Mouse (Mus musculus): ENCODE results near the gene Evx2. TPM values are rescaled to one million over a fixed set of nuclear protein-coding genes. Genes with fewer than 3 reads are reported as not detected.

Evx2 gene
- polyA plus RNA-seq, 1 experiment: not detected

DNA sequence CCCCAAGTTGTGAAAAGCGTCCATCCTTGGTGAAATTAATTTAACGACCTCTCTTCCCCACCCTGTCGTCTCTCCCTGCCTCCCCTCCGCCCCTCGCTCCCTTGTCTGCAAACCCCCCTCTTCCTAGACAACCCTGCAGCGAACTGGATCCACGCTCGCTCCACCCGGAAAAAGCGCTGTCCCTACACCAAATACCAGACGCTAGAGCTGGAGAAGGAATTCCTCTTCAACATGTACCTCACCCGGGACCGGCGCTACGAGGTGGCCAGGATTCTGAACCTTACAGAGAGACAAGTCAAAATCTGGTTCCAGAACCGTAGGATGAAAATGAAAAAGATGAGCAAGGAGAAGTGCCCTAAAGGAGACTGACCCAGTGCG is 39.7 kb upstream of the Evx2 start:
- H3K27ac ChIP-seq (replicated peaks; ENCODE audit: low read depth, low read length): no peak overlapping the region
- peak overlapping the region; percentile 93 for H3K4me3 ChIP-seq (ENCODE audit: insufficient read depth, low read depth, low read length)

DNA sequence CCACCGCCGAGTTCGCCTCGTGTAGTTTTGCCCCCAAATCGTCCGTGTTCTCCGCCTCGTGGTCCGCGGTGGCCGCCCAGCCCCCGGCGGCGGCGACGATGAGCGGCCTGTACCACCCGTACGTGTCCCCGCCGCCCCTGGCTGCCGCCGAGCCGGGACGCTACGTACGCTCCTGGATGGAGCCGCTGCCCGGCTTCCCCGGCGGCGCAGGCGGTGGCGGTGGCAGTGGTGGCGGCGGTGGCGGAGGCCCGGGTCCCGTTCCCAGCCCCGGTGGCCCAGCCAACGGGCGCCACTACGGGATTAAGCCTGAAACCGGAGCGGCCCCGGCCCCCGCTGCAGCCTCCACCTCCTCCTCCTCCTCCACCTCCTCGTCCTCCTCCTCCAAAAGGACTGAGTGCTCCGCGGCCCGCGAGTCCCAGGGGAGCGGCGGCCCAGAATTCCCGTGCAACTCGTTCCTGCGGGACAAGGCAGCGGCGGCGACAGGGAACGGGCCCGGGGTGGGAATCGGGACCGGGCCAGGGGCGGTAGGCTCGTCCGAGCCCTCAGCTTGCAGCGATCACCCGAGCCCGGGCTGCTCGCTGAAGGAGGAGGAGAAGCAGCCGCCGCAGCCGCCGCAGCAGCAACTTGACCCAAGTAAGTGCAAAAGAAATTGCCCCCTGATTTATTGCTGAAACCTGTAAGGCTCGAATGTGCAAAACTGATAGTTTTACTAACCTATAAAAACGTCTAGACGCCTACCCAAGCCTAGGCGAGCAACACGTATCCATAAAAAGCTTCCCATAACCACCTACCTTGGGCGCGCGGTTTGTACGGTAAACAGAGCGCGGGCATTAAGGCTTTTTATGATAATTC is 39.1 kb upstream of the Evx2 start:
- Histone ChIP-seq H3K4me1 (ENCODE audit: control insufficient read depth, insufficient read depth, insufficient read length, low read length) (no peaks in the 10 kb centered on the region), H3K27ac (replicated peaks; ENCODE audit: low read depth, low read length) (peak overlapping the region; percentile 68), H3K4me3 (ENCODE audit: insufficient read depth, low read depth, low read length) (peak overlapping the region; percentile 93)

More for the DNA sequence above, 39.7 kb upstream of the Evx2 start:
- no peaks in the 10 kb centered on the region for H3K4me1 ChIP-seq (ENCODE audit: control insufficient read depth, insufficient read depth, insufficient read length, low read length)

DNA sequence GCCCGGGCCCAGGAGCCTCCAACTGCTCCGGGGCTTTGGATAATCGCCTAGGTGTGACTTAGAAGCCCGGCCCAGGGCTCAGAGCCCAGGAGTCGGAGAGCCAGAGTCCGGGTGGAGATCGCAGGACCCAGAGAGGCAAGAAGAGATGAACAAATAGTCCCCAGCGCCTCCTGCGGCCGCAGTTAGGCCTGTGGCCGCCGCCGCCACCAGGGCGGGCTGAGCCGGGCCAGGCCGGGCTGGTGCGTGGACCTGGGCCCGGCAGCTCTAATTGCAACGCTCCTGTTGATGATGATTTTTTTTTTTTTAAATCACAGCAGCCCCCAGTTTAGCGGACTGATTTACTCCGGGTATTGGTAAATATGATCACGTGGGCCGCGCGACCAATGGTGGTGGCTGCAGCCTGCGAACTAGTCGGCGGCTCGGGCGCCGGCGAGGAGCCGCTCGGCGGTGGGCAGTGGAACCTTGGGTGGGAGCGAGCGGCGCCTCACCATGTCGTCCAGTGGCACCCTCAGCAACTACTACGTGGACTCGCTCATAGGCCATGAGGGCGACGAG is 38.3 kb upstream of the Evx2 start, which contains the start of gene Hoxd9:
Gene Hoxd9 (plus strand): TSS at position 161 of the 555 bp plus-strand sequence.
- Histone ChIP-seq H3K27ac (replicated peaks; ENCODE audit: low read depth, low read length) (peak within 1 kb of the TSS; percentile 68), H3K4me3 (ENCODE audit: insufficient read depth, low read depth, low read length) (peak within 1 kb of the TSS; percentile 93), H3K4me1 (ENCODE audit: control insufficient read depth, insufficient read depth, insufficient read length, low read length) (no peaks in the 10 kb centered on the region)

DNA sequence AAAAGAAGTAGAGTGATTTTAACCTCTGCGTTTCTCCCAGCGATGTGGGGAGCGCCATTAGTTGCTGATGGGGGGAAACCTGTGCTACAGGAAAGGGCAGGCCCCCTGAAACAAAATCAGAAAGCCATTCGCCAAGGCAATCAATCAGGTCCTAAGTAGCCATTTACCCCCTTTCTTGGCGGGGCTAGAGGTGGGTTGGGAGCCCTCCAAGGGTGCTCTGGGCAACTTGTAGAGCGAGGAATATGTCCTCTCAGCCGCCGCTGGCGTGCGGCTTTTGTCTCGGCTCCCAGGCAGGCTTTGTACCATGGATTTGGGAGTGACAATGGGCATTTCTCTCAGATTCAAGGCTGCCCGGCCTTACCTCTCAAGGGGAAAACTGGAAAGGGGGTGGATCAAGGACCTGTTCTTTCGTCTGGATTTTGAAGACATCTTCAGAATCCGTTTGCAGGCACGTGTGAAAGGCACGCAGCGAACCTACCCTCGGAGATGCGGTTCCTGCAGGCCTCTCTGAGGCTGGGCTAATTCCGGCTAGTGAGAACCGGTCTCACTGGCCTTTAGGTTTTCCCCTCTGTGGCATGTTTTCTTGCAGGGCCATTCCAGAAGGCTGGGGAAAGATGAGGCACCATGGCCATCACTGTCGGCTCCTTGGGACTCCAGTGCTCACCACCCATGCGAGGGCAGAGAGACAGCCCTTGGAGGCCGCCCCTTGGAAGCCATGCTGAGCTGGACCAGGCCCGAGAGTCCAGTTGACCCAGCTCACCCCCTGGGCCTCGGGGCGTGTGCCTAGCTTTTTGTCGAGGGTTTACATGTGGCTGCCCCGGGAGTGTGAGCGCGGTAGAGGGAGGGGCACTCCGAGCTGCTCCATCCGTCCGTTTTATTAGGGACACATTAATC is 37.3 kb upstream of the Evx2 start:
- 0 out of 2 replicates have a peak, but pooled peaks cover 5% of the 10 kb centered on the region for H3K4me1 ChIP-seq (ENCODE audit: control insufficient read depth, insufficient read depth, insufficient read length, low read length)
- H3K27ac ChIP-seq (replicated peaks; ENCODE audit: low read depth, low read length): no peak overlapping the region
- no peak overlapping the region for H3K4me3 ChIP-seq (ENCODE audit: insufficient read depth, low read depth, low read length)

DNA sequence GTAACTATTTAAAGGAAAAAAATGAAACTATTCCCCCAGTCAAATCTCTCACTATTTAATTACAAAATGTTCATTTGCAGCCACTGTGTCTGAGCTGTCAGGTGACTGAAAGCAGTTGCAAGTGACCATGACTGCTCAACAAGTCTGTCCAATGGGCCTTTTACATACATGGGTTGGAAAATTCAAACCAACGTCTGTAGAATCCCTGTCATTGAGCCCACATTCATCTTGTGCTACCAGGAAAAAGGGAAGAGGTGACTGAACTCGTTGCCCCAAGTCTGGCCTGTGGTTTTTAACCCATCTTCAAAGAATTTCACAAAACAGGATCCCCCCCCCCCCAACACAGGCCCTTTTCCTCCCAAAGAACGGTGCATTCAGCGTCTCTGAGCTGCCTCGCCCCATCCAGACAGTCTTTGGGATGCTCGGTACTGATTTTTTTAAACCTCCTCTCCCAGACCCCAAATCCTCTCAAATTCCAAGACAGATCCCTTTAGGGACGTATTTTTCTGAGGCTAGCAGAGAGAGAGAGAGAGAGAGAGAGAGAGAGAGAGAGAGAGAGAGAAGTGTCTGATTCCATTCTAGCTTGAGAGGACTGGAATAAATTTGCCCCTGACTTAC is 36.6 kb upstream of the Evx2 start:
- Histone ChIP-seq H3K27ac (replicated peaks; ENCODE audit: low read depth, low read length) (no peak overlapping the region), H3K4me3 (ENCODE audit: insufficient read depth, low read depth, low read length) (no peak overlapping the region), H3K4me1 (ENCODE audit: control insufficient read depth, insufficient read depth, insufficient read length, low read length) (0 out of 2 replicates have a peak, but pooled peaks cover 5% of the 10 kb centered on the region)

DNA sequence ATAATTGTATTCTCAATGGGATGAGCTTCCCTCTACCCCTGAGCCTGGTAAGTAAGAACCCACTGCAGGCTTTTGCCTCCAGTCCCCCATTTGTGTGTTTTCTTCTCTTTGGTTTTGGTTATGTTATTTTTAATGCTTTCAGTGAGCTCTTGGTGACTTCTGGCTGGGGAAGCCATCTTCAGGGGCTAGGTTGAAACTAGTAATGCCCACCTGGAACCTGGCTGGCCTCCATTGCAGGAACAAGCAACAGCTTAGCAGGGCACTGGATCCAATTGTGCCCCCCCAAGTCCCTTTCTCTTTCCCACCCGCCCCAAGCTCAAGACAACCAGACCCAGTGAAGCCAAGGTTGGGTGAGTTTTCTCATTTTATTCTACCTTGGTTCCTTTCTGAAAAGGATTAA is 36.0 kb upstream of the Evx2 start:
- Histone ChIP-seq H3K4me1 (ENCODE audit: control insufficient read depth, insufficient read depth, insufficient read length, low read length) (0 out of 2 replicates have a peak, but pooled peaks cover 5% of the 10 kb centered on the region), H3K4me3 (ENCODE audit: insufficient read depth, low read depth, low read length) (no peak overlapping the region), H3K27ac (replicated peaks; ENCODE audit: low read depth, low read length) (no peak overlapping the region)

DNA sequence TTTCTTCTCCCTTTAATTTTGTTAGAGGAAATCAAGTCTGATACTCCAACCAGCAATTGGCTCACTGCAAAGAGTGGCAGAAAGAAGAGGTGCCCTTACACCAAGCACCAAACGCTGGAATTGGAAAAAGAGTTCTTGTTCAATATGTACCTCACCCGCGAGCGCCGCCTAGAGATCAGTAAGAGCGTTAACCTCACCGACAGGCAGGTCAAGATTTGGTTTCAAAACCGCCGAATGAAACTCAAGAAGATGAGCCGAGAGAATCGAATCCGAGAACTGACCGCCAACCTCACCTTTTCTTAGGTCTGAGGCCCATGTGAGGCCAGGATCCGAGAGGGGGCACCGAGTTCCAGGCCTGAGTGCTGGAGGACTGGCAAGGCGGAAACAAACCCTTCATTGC is 34.7 kb upstream of the Evx2 start:
- Histone ChIP-seq H3K27ac (replicated peaks; ENCODE audit: low read depth, low read length) (no peak overlapping the region), H3K4me1 (ENCODE audit: control insufficient read depth, insufficient read depth, insufficient read length, low read length) (0 out of 2 replicates have a peak, but pooled peaks cover 5% of the 10 kb centered on the region), H3K4me3 (ENCODE audit: insufficient read depth, low read depth, low read length) (no peak overlapping the region)

DNA sequence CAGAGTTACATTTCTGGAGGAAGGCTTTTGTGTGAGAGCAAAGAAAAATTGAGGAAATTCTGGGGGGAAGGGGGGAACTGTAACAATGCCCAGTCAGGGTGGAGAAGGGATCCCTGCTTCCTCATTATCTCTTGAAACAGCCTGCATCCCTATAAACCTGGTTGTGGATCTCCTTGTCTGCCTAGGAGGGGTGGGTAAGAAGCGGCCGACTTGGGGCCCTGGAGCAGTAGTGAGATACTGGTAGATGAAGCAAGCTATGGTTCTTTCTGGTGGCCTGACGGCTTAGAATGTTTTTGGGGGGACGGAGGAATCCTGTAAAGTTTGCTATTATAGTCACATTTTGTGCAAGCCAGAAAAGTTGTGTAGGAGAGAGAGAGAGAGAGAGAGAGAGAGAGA is 34.1 kb upstream of the Evx2 start:
- no peak overlapping the region for H3K27ac ChIP-seq (replicated peaks; ENCODE audit: low read depth, low read length)
- H3K4me3 ChIP-seq (ENCODE audit: insufficient read depth, low read depth, low read length): no peak overlapping the region
- H3K4me1 ChIP-seq (ENCODE audit: control insufficient read depth, insufficient read depth, insufficient read length, low read length): 0 out of 2 replicates have a peak, but pooled peaks cover 5% of the 10 kb centered on the region

DNA sequence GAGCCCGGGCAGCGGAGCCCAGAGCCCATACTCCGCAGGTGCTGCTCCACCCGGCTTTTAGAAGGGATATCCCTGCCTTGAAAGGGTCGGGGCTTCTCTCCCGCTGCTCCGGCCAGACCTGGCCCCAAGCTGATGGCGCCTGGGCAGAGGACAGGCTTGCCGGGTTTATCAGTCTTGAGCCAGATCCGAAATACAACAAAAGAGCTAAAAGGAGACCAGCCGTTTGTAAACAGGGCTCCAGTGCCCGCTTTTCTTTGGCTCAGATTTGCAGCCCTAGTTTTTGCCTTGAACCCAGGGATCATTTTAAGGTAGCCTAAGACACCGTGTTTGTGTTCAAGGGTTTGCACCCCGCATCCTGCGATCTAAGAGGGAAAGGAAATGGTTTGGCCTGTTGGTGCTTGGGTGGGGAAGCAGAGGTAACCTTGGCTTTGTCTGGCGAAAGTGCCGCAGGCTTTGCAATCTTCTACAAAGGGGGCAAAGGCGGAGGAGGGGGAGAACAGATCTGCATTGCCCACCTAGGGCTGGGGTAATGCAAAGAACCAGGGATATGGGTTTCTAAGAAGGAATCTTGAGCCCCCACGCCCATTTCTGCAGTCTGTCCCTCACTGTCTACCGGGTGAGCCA is 33.6 kb upstream of the Evx2 start:
- H3K4me1 ChIP-seq (ENCODE audit: control insufficient read depth, insufficient read depth, insufficient read length, low read length): 0 out of 2 replicates have a peak, but pooled peaks cover 5% of the 10 kb centered on the region
- H3K4me3 ChIP-seq (ENCODE audit: insufficient read depth, low read depth, low read length): 0 out of 2 replicates have a peak overlapping the region, but pooled peaks have one; percentile 8
- H3K27ac ChIP-seq (replicated peaks; ENCODE audit: low read depth, low read length): no peak overlapping the region

DNA sequence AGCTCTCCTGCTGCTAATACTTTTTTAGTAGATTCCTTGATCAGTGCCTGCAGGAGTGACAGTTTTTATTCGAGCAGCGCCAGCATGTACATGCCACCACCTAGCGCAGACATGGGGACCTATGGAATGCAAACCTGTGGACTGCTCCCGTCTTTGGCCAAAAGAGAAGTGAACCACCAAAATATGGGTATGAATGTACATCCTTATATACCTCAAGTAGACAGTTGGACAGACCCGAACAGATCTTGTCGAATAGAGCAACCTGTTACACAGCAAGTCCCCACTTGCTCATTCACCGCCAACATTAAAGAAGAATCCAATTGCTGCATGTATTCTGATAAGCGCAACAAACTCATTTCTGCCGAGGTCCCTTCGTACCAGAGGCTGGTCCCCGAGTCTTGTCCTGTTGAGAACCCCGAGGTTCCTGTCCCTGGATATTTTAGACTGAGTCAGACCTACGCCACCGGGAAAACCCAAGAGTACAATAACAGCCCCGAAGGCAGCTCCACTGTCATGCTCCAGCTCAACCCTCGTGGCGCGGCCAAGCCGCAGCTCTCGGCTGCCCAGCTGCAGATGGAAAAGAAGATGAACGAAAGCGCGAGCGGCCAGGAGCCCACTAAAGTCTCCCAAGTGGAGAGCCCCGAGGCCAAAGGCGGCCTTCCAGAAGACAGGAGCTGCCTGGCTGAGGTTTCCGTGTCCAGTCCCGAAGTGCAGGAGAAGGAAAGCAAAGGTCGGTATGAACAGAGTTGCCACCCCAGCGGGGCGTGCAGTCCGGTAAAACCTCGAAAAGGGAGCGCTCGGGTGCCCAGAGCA is 32.8 kb upstream of the Evx2 start:
- peak overlapping the region; percentile 8; the same call in 1 of the 2 replicates for H3K4me3 ChIP-seq (ENCODE audit: insufficient read depth, low read depth, low read length)
- H3K27ac ChIP-seq (replicated peaks; ENCODE audit: low read depth, low read length): no peak overlapping the region

DNA sequence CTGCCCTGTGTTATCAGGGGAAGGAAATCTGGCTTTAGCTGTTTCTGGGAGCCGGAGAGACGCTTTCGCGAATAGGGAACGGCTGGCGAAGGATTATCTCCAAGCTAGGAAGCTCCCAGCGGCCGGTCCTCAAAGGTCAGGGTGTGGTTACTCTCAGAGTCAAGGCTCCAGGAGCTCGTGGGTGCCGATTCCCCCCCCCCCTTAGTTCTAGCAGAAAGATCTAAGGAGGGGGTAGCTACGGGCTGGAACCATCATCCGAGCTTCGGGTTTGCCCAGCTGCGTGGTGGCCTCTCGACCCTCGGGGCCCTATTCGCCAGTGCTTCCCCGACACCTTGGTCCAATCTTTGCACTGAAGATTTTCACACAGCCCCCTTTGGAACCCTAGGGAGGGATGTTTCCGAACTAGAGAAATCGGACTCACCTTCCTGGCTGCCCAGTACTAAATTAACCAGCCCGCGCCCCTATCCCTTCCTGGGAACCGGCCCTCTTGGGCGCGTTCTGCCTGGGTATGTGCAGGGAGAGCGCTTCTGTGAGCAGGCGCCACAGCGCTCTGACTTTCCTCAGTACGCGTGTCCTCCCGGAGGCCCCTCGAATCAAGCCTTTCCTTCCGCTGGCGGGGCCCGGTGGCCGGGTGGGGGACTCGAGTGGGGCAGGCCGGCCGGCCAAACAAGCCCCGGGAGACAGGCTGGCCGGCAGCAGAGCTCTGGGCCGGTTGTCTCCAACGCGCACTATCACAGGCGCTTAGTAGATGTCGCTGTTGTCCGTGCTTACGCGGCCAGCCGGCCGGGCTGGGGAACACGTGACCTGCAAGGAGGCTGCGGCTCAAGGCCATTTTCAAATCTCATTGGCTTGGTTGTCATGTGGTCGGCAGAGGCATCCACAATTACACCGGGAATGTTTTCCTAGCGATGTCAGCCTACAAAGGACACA is 31.9 kb upstream of the Evx2 start, which contains the start of gene Hoxd10:
Gene Hoxd10 (plus strand): TSS at position 903 of the 930 bp plus-strand sequence.
- Histone ChIP-seq H3K27ac (replicated peaks; ENCODE audit: low read depth, low read length) (no peak within 1 kb of the TSS), H3K4me1 (ENCODE audit: control insufficient read depth, insufficient read depth, insufficient read length, low read length) (0 out of 2 replicates have a peak, but pooled peaks cover 5% of the 10 kb centered on the region), H3K4me3 (ENCODE audit: insufficient read depth, low read depth, low read length) (peak within 1 kb of the TSS; percentile 23)

More for the DNA sequence above, 32.8 kb upstream of the Evx2 start:
- 0 out of 2 replicates have a peak, but pooled peaks cover 5% of the 10 kb centered on the region for H3K4me1 ChIP-seq (ENCODE audit: control insufficient read depth, insufficient read depth, insufficient read length, low read length)

DNA sequence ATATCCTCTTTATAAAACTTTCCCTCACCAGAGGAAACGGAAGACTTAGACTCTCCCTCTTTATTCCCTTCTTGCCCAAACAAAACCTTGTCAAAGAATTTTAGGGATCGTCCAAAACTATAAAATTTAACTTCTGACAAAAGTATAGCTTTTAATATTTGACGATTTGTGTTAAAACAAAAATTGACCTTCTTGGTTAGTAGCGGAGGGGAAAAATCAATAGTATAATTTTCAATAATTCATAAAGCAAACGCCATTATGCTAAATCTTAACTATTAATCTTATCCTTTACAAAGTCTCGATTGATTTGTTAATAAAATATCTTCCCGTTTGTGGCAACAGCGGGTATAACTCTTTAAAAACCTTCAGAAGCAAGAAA is 31.0 kb upstream of the Evx2 start:
- Histone ChIP-seq H3K4me3 (ENCODE audit: insufficient read depth, low read depth, low read length) (no peak overlapping the region), H3K27ac (replicated peaks; ENCODE audit: low read depth, low read length) (no peak overlapping the region), H3K4me1 (ENCODE audit: control insufficient read depth, insufficient read depth, insufficient read length, low read length) (0 out of 2 replicates have a peak, but pooled peaks cover 5% of the 10 kb centered on the region)

Data from brown adipose tissue, adult 24 weeks (tissue).